Mouse (Mus musculus): ENCODE data around the gene Lrrc28. TPM values are rescaled to one million over a fixed set of nuclear protein-coding genes. Genes with fewer than 3 reads are reported as not detected.
A peak's percentile ranks its signal among the peaks of the same experiment; 100 is the strongest.
"Not testable (repeated sequence)": the region's sequence is repeated elsewhere in the genome, so short reads cannot be mapped to it uniquely, and the experiment has no call there.

Lrrc28 gene
- total and polyA plus RNA-seq, 3 experiments = 9.7 to 16.0 TPM; not detected in 1

- Histone ChIP-seq H3K36me3 (ENCODE audit: control insufficient read depth in 1 of 2, insufficient read depth in 2 of 2, low read length in 2 of 2) (peaks cover 0 to 3% of the 10 kb centered on the region in 2 experiments; a peak in 1 of 4 replicates), H3K79me2 (ENCODE audit: control insufficient read depth, insufficient read depth, low read length, poor library complexity) (no peaks in the 10 kb centered on the region), H3K27ac (ENCODE audit: control insufficient read depth, low read depth, low read length) (no peak overlapping the region), H3K9ac (ENCODE audit: control insufficient read depth, low read depth, low read length, poor library complexity, severe bottlenecking) (no peak overlapping the region), H3K4me3 (ENCODE audit: control insufficient read depth in 1 of 2, insufficient read depth in 1 of 2, low read depth in 2 of 2, low read length in 2 of 2) (no peak overlapping the region), H3K27me3 (ENCODE audit: control insufficient read depth in 1 of 2, insufficient read depth in 2 of 2, low read length in 2 of 2) (no peaks in the 10 kb centered on the region), H3K9me3 (replicated peaks; ENCODE audit: insufficient read depth, low read length) (no peaks in the 10 kb centered on the region), H3K4me1 (ENCODE audit: control insufficient read depth in 1 of 2, insufficient read depth in 2 of 2, low read length in 2 of 2) (peaks cover 4 to 11% of the 10 kb centered on the region in 2 experiments; a peak in 3 of 4 replicates)
- DNase-seq (ENCODE audit: low read depth, low spot score) = no peak
- TF ChIP-seq MYC (IDR thresholded peaks at IDR 0.05; ENCODE audit: low read depth, low read length) (no peak), POLR2A (IDR thresholded peaks at IDR 0.05; ENCODE audit: control insufficient read depth in 1 of 2, insufficient read depth in 1 of 2, low read depth in 1 of 2, low read length in 2 of 2, poor library complexity in 1 of 2) (no peak), ZMIZ1 (IDR thresholded peaks at IDR 0.05; ENCODE audit: low read depth, low read length) (no peak), GATA1 (IDR thresholded peaks at IDR 0.05; ENCODE audit: low read depth, low read length) (no peak), NELFE (IDR thresholded peaks at IDR 0.05; ENCODE audit: low read depth, low read length) (no peak), CTCF (IDR thresholded peaks at IDR 0.05 in 2 of 3, conservative IDR thresholded peaks at IDR 0.05 in 1 of 3; ENCODE audit: control insufficient read depth in 1 of 3, insufficient read depth in 1 of 3, low read depth in 2 of 3, low read length in 3 of 3, poor library complexity in 1 of 3, severe bottlenecking in 1 of 3) (no peak), ZNF384 (IDR thresholded peaks at IDR 0.05; ENCODE audit: low read depth, low read length) (no peak), UBTF (IDR thresholded peaks at IDR 0.05; ENCODE audit: borderline replicate concordance, insufficient read depth, low read depth, low read length) (no peak), MEF2A (IDR thresholded peaks at IDR 0.05; ENCODE audit: extremely low read depth, insufficient replicate concordance, low read depth, low read length, poor library complexity, severe bottlenecking) (no peak), MAFK (IDR thresholded peaks at IDR 0.05; ENCODE audit: borderline replicate concordance, low read depth, low read length) (no peak), JUND (IDR thresholded peaks at IDR 0.05; ENCODE audit: low read depth, low read length) (no peak), POLR2AphosphoS5 (IDR thresholded peaks at IDR 0.05; ENCODE audit: borderline replicate concordance, low read depth, low read length) (no peak), SIN3A (IDR thresholded peaks at IDR 0.05; ENCODE audit: low read length) (no peak), CHD1 (IDR thresholded peaks at IDR 0.05; ENCODE audit: low read depth, low read length) (no peak), MXI1 (IDR thresholded peaks at IDR 0.05; ENCODE audit: low read depth, low read length) (no peak), KAT2A (conservative IDR thresholded peaks at IDR 0.05; ENCODE audit: low read depth, low read length) (no peak)
These were observed 119.0 kb downstream of the Lrrc28 start for GRCm38 (mm10) chr7:67525886-67526580.

GRCm38 (mm10) chr7:67524069-67524468, 121.0 kb downstream of the Lrrc28 start:
- not testable (repeated sequence) for H3K79me2 ChIP-seq (ENCODE audit: control insufficient read depth, insufficient read depth, low read length, poor library complexity); H3K4me3 ChIP-seq (ENCODE audit: control insufficient read depth in 1 of 2, insufficient read depth in 1 of 2, low read depth in 2 of 2, low read length in 2 of 2); H3K27ac ChIP-seq (ENCODE audit: control insufficient read depth, low read depth, low read length); H3K9ac ChIP-seq (ENCODE audit: control insufficient read depth, low read depth, low read length, poor library complexity, severe bottlenecking); H3K36me3 ChIP-seq (ENCODE audit: control insufficient read depth in 1 of 2, insufficient read depth in 2 of 2, low read length in 2 of 2); H3K9me3 ChIP-seq (replicated peaks; ENCODE audit: insufficient read depth, low read length); H3K27me3 ChIP-seq (ENCODE audit: control insufficient read depth in 1 of 2, insufficient read depth in 2 of 2, low read length in 2 of 2)
- TF ChIP-seq MYC (IDR thresholded peaks at IDR 0.05; ENCODE audit: low read depth, low read length) (0 out of 2 replicates have a peak, but pooled peaks have one; percentile 24), BHLHE40 (IDR thresholded peaks at IDR 0.05; ENCODE audit: borderline replicate concordance, low read depth, low read length) (peak; percentile 83), ZNF384 (IDR thresholded peaks at IDR 0.05; ENCODE audit: low read depth, low read length) (peak; percentile 93)
- peak; percentile 68 for DNase-seq (ENCODE audit: low read depth, low spot score)
- peaks cover 4 to 11% of the 10 kb centered on the region in 2 experiments; a peak in 3 of 4 replicates for H3K4me1 ChIP-seq (ENCODE audit: control insufficient read depth in 1 of 2, insufficient read depth in 2 of 2, low read length in 2 of 2)
